Mouse (Mus musculus) spleen, adult 2 months (tissue): ENCODE data around the gene Susd6.

Experiments
- CTCF ChIP-seq: fragments of 200-500 bp; IDR thresholded peaks from 2 replicates; pipeline ENCODE4 v1.5.1; 2011; ENCODE audit warnings: mild to moderate bottlenecking, inconsistent platforms; ENCODE audit not compliant: insufficient read depth, insufficient read length, insufficient replicate concordance; ENCODE audit errors: extremely low read depth
- POLR2A ChIP-seq: fragments of 200-500 bp; IDR thresholded peaks from 2 replicates; pipeline ENCODE4 v1.6.1; 2011; ENCODE audit warnings: low read depth, low read length, inconsistent platforms

GRCm38 (mm10) chr12:80787604-80788003, 2.7 kb upstream of the Susd6 start:
- TF ChIP-seq CTCF (no peak), POLR2A (no peak)
